Comparison of ENCODE assay signal across 10 mouse cellular contexts in the genomic region with DNA sequence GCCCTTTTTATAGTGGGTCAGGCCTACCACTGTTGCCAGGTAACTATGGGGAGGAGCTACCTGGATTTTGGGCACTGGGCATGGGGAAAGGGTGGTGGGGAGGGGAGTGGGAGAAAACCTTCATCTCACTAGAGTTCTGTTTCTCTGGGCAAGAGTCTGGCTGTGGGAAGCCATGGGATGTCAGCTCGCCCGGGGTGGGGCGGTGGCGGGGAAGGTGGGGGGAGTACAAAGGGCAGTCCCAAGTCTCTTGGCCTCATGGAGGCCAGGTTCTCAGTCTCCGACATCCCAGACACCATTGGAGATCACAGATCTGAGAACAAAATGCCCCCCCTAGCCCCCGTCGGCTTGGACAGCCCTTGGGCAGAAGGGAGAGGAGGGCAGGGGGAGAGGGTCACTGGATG. TPM values are rescaled to one million over a fixed set of nuclear protein-coding genes. Genes with fewer than 3 reads are reported as not detected.
DNase-seq lines count a peak whose midpoint lies in the region; ATAC-seq and TF ChIP-seq lines count a peak whose summit lies in the region.
"Had no signal": no experiment of that assay in that cellular context is flagged by ENCODE, and none has a peak within 500 bp of the region (broad histone marks: within the 10 kb centered on the region; RNA-seq: fewer than 3 reads in every experiment).

No protein-coding gene starts in this region.

- no peak overlapping the region for H3K4me2 ChIP-seq in kidney, postnatal 0 days (ENCODE audit: low read length)
- no peak overlapping the region for H3K4me2 ChIP-seq in forebrain, embryonic 11.5 days (ENCODE audit: low read depth, low read length, severe bottlenecking)
- no peak overlapping the region for H3K4me2 ChIP-seq in intestine, postnatal 0 days (replicated peaks; ENCODE audit: low read depth)
- no peak overlapping the region for H3K4me2 ChIP-seq in midbrain, postnatal 0 days (ENCODE audit: low read depth, low read length, poor library complexity, severe bottlenecking)

- no peak for DNase-seq in kidney, postnatal 0 days (ENCODE audit: low spot score)
- no peak for DNase-seq in kidney, adult 11 months
- DNase-seq in forebrain, embryonic 11.5 days (ENCODE audit: low spot score), result peak; percentile 67
- no peak for DNase-seq in midbrain, postnatal 0 days (ENCODE audit: low spot score)
- DNase-seq in spleen, postnatal 36 days (ENCODE audit: low spot score in 2 of 2), result no peak
- DNase-seq in layer of hippocampus, adult 9-11 months, result no peak

- no peaks in the 10 kb centered on the region for H3K36me3 ChIP-seq in kidney, postnatal 0 days (ENCODE audit: insufficient read depth, low read length)
- no peaks in the 10 kb centered on the region for H3K36me3 ChIP-seq in forebrain, embryonic 11.5 days (ENCODE audit: control insufficient read depth, insufficient read depth, low read length)
- peaks cover 6% of the 10 kb centered on the region; the same call in 1 of the 2 replicates for H3K36me3 ChIP-seq in intestine, postnatal 0 days (ENCODE audit: control insufficient read depth, insufficient read depth)
- H3K36me3 ChIP-seq in midbrain, postnatal 0 days (ENCODE audit: insufficient read depth, low read length), result no peaks in the 10 kb centered on the region

- H3K9me3 ChIP-seq in kidney, postnatal 0 days (replicated peaks; ENCODE audit: low read length), result peaks cover 37% of the 10 kb centered on the region
- H3K9me3 ChIP-seq in forebrain, embryonic 11.5 days (ENCODE audit: control insufficient read depth, low read length), result peaks cover 49% of the 10 kb centered on the region
- H3K9me3 ChIP-seq in intestine, postnatal 0 days (ENCODE audit: control insufficient read depth), result peaks cover 55% of the 10 kb centered on the region
- peaks cover 59% of the 10 kb centered on the region for H3K9me3 ChIP-seq in midbrain, postnatal 0 days (ENCODE audit: low read length)

- no peak overlapping the region for H3K27ac ChIP-seq in kidney, postnatal 0 days
- no peak overlapping the region for H3K27ac ChIP-seq in forebrain, embryonic 11.5 days (ENCODE audit: low read depth, low read length)
- no peak overlapping the region for H3K27ac ChIP-seq in intestine, postnatal 0 days (ENCODE audit: low read depth, low read length)
- H3K27ac ChIP-seq in midbrain, postnatal 0 days (ENCODE audit: low read depth, low read length), result no peak overlapping the region

- peak; percentile 41 for ATAC-seq in kidney, postnatal 0 days (replicated peaks; ENCODE audit: low FRiP score, low read depth)
- peak; percentile 36 for ATAC-seq in forebrain, embryonic 11.5 days (replicated peaks; ENCODE audit: low FRiP score)
- peak; percentile 25 for ATAC-seq in intestine, postnatal 0 days
- peak; percentile 35 for ATAC-seq in midbrain, postnatal 0 days (ENCODE audit: low FRiP score)
- no peak for ATAC-seq in erythroblast, adult 5-6 weeks (replicated peaks; ENCODE audit: low FRiP score, poor library complexity, severe bottlenecking)
- ATAC-seq: Patski had no signal

- TF ChIP-seq CTCF in kidney, postnatal 0 days (IDR thresholded peaks at IDR 0.05; ENCODE audit: low read depth), result no peak
- no peak for TF ChIP-seq CTCF in intestine, postnatal 0 days (IDR thresholded peaks at IDR 0.05; ENCODE audit: low read depth)
- no peak for TF ChIP-seq CTCF in midbrain, postnatal 0 days (IDR thresholded peaks at IDR 0.05)

- H3K27me3 ChIP-seq in kidney, postnatal 0 days (ENCODE audit: insufficient read depth, low read length), result no peaks in the 10 kb centered on the region
- H3K27me3 ChIP-seq in forebrain, embryonic 11.5 days (ENCODE audit: control insufficient read depth, insufficient read depth, low read length), result no peaks in the 10 kb centered on the region
- no peaks in the 10 kb centered on the region for H3K27me3 ChIP-seq in intestine, postnatal 0 days (replicated peaks; ENCODE audit: control insufficient read depth, insufficient read depth, low read length)
- H3K27me3 ChIP-seq in midbrain, postnatal 0 days (ENCODE audit: insufficient read depth, low read length), result no peaks in the 10 kb centered on the region
- H3K27me3 ChIP-seq: Patski had no signal

- no peak overlapping the region for H3K4me3 ChIP-seq in kidney, postnatal 0 days (replicated peaks; ENCODE audit: low read depth, low read length)
- no peak overlapping the region for H3K4me3 ChIP-seq in forebrain, embryonic 11.5 days (ENCODE audit: low read depth, low read length)
- H3K4me3 ChIP-seq in intestine, postnatal 0 days (ENCODE audit: low read depth, low read length), result no peak overlapping the region
- H3K4me3 ChIP-seq in midbrain, postnatal 0 days (ENCODE audit: low read depth, low read length), result peak overlapping the region; percentile 0; the same call in 1 of the 2 replicates

- no peaks in the 10 kb centered on the region for H3K4me1 ChIP-seq in kidney, postnatal 0 days (replicated peaks; ENCODE audit: insufficient read depth, low read length)
- H3K4me1 ChIP-seq in forebrain, embryonic 11.5 days (replicated peaks; ENCODE audit: control insufficient read depth, insufficient read depth, low read length), result no peaks in the 10 kb centered on the region
- no peaks in the 10 kb centered on the region for H3K4me1 ChIP-seq in intestine, postnatal 0 days (replicated peaks; ENCODE audit: control insufficient read depth, insufficient read depth, low read length)
- H3K4me1 ChIP-seq in midbrain, postnatal 0 days (ENCODE audit: insufficient read depth, low read length), result no peaks in the 10 kb centered on the region

- WGBS in kidney, postnatal 0 days, result 95% methylated on average over 7 of the region's 7 CpGs
- WGBS in forebrain, embryonic 11.5 days, result 94% methylated on average over 7 of the region's 7 CpGs
- 93% methylated on average over 7 of the region's 7 CpGs for WGBS in intestine, postnatal 0 days
- WGBS in midbrain, postnatal 0 days, result 91% methylated on average over 7 of the region's 7 CpGs

- no peak overlapping the region for H3K9ac ChIP-seq in kidney, postnatal 0 days (ENCODE audit: low read depth, low read length)
- no peak overlapping the region for H3K9ac ChIP-seq in forebrain, embryonic 11.5 days (ENCODE audit: low read length)
- H3K9ac ChIP-seq in intestine, postnatal 0 days (ENCODE audit: low read depth, low read length), result no peak overlapping the region
- H3K9ac ChIP-seq in midbrain, postnatal 0 days (replicated peaks; ENCODE audit: low read length, poor library complexity, severe bottlenecking), result no peak overlapping the region

RNA-seq across cellular contexts. Expression of gene Zfp992, which starts 6.5 kb away (rescaled TPM):
- polyA plus RNA-seq in kidney, postnatal 0 days (2015; fragmentation: Nextera tagmentation; extraction: Ambion mirVana), result 2.9 and 3.5 TPM in 2 replicates
- polyA plus RNA-seq in forebrain, embryonic 11.5 days (2014; fragmentation: Nextera tagmentation; extraction: Ambion mirVana), result 3.3 and 4.0 TPM in 2 replicates
- 4.3 and 4.8 TPM in 2 replicates for polyA plus RNA-seq in intestine, postnatal 0 days (2015; fragmentation: Nextera tagmentation; extraction: Ambion mirVana)
- total RNA-seq in midbrain, postnatal 0 days (2014; rRNA removed), result 2.8 and 5.2 TPM in 2 replicates
- polyA plus RNA-seq in midbrain, postnatal 0 days (2015; fragmentation: Nextera tagmentation; extraction: Ambion mirVana), result 0.73 and 1.3 TPM in 2 replicates
- total RNA-seq in erythroblast, adult 5-6 weeks (2015; ENCODE audit: low replicate concordance), result 4.4 and 6.5 TPM in 2 replicates
- total RNA-seq in erythroblast, adult 5-6 weeks (2017; ENCODE audit: low replicate concordance), result 0.26 and 2.2 TPM in 2 replicates

RNA-seq across cellular contexts. Expression of gene Zfp981, which starts 46.5 kb away (rescaled TPM):
- 0.07 and 0.08 TPM in 2 replicates for polyA plus RNA-seq in kidney, postnatal 0 days (2015; fragmentation: Nextera tagmentation; extraction: Ambion mirVana)
- polyA plus RNA-seq in forebrain, embryonic 11.5 days (2014; fragmentation: Nextera tagmentation; extraction: Ambion mirVana), result not detected in 2 replicates
- polyA plus RNA-seq in intestine, postnatal 0 days (2015; fragmentation: Nextera tagmentation; extraction: Ambion mirVana), result not detected in 2 replicates
- total RNA-seq in midbrain, postnatal 0 days (2014; rRNA removed), result 0.11 TPM in 1 of 2 replicates, not detected in the other
- polyA plus RNA-seq in midbrain, postnatal 0 days (2015; fragmentation: Nextera tagmentation; extraction: Ambion mirVana), result 0.10 and 0.16 TPM in 2 replicates
- total RNA-seq in erythroblast, adult 5-6 weeks (2015; ENCODE audit: low replicate concordance), result not detected in 2 replicates
- not detected in 2 replicates for total RNA-seq in erythroblast, adult 5-6 weeks (2017; ENCODE audit: low replicate concordance)
- total RNA-seq: common myeloid progenitor, adult 5-6 weeks had no signal
